Mouse (Mus musculus) adrenal gland, postnatal 4 days (tissue): ENCODE data around the gene Zfhx3. TPM values are rescaled to one million over a fixed set of nuclear protein-coding genes. Genes with fewer than 3 reads are reported as not detected.

ENCODE experiments used
- DNase-seq, 2 experiments: peaks; one replicate each; pipeline ENCODE4 v3.0.0; 2021 to 2022; ENCODE audit warnings: low spot score in 2 of 2, mixed read lengths in 2 of 2
- total RNA-seq, 2 experiments: library from RNA; stranded (reverse); gene quantifications; 2 replicates each; pipeline ENCODE4 v1.2.3; 2021

The Zfhx3 gene
- total RNA-seq, 2 experiments from 2014 or later: 38.1 to 42.0 TPM

DNA sequence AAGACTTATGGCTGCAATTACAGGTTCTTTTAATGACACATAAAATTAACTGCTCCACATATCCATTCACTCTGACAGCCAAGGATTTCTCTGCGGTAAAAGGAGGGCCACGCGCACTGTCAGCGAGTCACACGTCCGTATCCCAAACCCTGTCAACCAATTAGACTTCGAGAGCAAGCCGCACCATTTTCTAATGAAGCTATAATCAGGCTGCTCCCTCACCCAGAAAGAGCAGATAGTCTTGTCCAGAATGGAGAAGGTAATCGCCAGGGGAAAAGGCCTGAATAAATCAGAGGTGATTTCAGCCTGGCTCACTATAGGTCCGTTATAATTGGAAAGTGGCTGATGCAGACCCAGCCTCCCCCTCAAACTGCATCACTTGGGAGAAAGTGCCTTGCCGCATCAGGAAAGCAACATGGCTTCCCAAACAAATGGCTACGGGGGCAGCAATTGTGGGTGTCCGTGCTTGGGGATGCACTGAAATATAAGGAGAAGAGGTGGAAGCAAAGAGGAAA lies 494.9 kb downstream of the Zfhx3 start:
- DNase-seq: no peak

DNA sequence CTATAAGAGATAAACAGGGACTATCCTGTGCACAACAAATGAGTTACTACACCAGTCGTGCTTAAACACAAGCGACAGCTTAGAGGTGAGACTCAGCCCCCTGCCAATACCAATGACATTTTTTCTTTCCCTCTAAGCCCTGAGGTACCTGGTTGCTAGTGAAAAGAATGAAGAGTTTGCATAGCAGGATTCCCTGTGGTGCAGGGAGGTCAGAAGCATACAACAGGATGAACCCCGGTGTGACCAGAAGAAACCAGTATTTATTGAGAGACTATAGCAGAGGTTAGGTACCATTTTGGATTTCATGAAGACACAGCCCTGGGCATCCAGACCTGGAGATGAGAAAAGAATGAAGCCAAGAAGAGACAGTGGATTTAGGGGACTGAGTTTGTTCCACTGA lies 498.0 kb downstream of the Zfhx3 start:
- DNase-seq: no peak

- no peak for DNase-seq
These were observed 508.4 kb downstream of the Zfhx3 start for GRCm38 (mm10) chr8:108450847-108451246.

GRCm38 (mm10) chr8:108454561-108455311 lies 512.3 kb downstream of the Zfhx3 start:
- DNase-seq: no peak

GRCm38 (mm10) chr8:108466653-108467052 lies 524.2 kb downstream of the Zfhx3 start:
- DNase-seq: no peak

- no peak for DNase-seq
These were observed 525.0 kb downstream of the Zfhx3 start for GRCm38 (mm10) chr8:108467172-108468035.

DNA sequence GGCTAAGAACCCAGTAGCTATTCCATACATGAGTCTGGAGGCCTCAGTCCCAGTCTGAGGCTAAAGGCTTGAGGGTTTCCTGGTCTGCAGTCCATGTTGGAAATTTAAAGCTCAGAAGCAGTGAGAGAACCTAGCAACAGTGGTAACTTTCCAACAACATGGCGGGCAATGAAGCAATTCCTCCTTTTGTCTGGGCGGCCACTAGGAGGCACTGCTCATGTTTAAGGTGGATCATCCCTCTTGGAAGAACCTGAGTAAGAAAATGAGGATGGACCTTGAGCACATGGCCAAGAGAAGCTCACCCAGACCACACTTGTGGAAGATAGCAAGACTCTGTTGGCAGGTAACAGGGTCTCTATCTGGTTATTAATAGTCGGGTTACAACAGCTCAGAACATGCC lies 527.8 kb downstream of the Zfhx3 start:
- no peak for DNase-seq

DNA sequence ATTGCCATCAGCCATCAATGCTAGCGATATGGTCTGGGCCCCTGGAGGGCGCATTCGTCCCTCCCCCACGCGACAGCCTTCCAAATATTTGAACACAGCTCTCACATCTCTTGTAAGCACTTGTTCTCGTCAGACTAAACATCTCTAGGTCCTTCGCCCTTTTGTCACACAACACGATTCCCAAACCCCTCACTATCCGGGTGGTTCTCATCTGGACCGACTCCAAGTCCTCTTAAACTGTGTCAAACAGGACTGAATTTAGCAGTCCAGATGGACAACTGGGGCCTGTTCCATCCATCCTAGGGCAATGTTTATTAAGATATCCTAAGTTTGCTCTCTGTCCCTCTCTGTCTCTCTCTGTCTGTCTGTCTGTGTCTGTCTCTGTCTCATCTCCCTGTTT lies 532.1 kb downstream of the Zfhx3 start:
- no peak for DNase-seq

- no peak for DNase-seq
These were observed 535.7 kb downstream of the Zfhx3 start for GRCm38 (mm10) chr8:108478131-108478530.

DNA sequence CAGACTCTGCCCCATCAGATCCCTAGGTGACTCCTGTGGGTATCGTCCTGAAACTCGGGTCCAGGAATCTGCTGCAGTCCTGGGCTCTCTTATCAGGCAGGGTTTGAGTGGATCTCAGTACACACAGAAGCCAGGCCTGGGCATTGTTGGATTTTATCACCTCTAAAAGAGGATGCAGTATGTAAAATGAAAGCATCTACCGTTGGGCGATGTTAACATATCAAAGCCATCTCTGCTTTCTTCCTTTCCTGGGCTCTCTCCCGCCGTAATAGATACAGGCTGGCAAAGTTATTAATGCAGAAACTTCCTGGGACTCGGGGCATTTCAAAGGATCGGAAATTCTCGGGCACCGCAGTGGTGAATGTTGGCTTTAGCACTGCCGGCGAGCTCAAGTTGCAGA lies 537.7 kb downstream of the Zfhx3 start:
- DNase-seq: no peak

DNA sequence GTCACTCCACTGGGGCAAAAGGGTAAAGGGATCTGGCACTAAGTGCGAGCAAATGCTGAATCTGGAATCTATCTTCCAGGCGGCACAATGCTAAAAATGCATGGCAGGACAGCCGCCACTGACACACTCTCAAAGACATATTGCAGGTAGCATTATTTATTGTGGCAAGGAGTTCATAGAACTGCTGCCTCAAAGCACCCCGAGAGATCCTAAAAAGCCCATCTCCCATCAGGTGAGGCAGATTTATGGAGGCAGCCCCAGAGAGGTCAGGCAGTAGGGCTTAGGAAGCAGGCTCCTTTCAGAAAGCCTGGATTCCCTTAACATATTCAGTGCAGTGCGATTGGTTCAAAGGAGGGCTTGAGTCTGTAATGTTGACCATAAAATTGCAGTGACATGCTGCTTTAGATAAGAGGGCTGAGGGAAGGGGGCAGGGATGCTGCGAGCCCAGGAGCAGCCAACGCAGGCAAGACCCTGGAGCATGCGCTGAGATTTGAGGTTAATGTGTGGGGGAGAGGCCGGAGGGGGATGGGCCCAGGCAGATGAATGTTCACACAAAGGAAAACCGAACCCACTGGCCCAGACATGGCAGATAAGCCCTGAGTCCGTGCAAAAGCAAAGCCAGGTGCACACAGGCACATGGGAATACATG lies 538.8 kb downstream of the Zfhx3 start:
- no peak for DNase-seq

DNA sequence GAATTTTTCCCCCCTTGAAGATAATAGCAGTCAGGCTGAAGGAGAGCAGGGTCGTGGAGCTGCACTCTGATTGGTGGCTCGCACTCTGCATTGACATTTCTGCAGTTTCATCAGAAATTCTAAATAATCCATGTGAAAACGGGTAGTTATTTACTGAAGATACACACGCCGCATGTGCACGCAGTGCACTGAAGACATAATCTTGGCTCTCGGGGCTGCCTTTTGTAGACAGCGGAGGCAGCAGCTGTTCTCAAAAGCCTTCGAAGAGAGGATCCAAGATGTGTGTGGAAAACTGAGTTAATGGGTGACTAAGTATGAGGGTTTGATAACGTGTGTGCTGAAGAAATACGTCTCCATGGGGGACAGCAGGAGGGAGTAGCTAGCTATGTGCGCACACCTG lies 553.7 kb downstream of the Zfhx3 start:
- no peak for DNase-seq

DNA sequence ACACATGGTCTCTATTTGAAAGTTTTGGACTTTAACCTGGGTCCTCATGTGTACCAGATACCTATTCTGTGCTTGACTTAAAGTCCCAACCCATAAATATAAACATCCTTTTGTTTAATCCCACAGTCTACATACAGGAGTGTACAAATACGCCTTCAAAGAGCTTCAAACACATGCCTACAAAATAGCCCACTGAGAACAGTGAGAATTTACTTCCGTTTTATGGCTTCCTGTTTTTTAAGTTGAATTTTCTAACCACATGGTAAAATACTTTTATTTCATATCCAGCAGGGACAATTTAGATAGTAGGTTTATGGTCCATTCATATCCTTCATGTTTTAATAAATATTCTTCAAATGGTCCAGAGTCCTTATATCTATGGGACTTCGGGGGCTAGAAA lies 564.3 kb downstream of the Zfhx3 start:
- DNase-seq: no peak

DNA sequence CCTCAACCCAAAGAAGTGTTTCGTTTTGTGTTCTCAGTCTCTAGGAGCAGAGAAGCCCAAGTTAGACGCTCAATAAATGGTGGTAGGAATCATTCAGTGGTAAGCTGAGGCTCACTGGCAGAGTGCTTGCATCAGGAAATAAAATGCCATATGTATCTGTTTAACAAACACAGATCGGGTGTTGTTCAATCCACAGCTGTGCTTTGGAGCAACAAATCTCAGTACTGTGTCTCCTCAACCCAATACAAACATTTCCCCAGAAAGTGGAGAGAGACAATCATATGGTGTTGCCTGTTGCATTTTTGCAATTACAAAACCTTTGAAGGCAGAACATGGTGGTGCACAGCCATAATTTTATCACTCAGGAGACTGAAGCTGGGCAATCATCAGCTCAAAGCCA lies 565.3 kb downstream of the Zfhx3 start:
- DNase-seq: no peak

- no peak for DNase-seq
These were observed 568.3 kb downstream of the Zfhx3 start for GRCm38 (mm10) chr8:108510641-108511325.

GRCm38 (mm10) chr8:108518116-108518515 lies 575.7 kb downstream of the Zfhx3 start:
- no peak for DNase-seq

- no peak for DNase-seq
These were observed 579.6 kb downstream of the Zfhx3 start for GRCm38 (mm10) chr8:108522050-108522449.

DNA sequence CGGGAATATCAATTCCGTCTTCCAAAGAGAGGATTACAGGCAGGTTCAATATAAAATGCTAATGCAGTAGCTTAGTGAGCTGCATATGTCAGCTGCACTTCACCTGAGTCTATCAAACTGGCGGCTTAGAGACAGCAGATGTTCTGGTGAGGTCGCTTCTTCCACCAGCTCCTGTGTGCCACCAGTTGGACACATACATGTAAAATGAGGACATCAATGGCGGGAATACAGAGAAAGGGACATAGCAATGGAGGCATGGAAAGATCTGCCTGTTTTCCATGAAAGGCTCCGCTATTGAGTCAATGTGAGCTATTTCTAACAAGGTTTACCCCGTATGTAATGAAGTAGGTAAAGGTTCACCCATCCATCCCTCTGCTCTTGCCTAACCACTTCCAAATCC lies 587.0 kb downstream of the Zfhx3 start:
- no peak for DNase-seq

GRCm38 (mm10) chr8:108535121-108535876 lies 592.9 kb downstream of the Zfhx3 start:
- DNase-seq: no peak

DNA sequence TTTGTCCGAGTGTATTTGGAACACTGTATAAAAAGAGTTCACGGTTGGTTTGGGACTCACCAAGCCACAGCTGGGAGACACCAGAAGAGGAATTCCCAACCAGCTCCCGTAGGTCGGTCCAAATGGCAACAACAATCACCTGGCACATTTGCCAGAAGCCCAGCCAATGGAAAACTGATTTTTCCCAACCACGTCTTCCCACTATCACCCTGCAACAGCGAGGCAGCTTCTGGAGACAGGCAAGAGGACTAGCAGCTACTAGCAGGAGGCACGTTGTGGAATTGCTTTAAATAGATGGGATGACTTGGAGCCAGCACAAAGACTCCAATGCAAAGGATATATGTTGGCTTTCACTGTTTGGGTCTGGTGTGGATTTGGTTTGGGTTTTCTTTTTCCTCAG lies 593.7 kb downstream of the Zfhx3 start:
- DNase-seq: no peak
